Mouse (Mus musculus) ES-Bruce4 (cell line): ENCODE measurements around the gene 4930590J08Rik.

Experiments
- CTCF ChIP-seq: IDR thresholded peaks from one replicate; pipeline ENCODE4 v1.8.1; 2011; ENCODE audit warnings: low read depth, low read length
- POLR2A ChIP-seq: IDR thresholded peaks from one replicate; pipeline ENCODE4 v1.8.1; 2011; ENCODE audit warnings: low read length; ENCODE audit not compliant: insufficient read depth

DNA sequence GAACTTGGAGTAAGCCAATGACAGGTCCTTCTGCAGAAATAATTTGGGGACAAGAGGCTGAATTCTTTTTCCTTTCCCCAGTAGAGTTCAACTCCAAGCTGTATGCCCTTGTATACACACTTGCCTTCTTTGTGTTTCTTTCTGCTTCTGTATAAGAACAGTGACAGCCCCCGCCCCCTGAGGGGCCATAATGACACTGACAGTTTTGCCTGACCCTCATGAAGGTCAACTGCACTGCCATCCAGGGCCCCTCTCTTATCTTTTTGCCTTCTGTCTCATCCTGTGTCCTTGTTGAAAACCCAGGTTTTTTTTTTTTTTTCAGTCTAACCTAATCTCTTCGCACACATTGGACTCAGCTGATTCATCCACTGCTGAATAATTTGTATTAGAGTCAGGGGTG lies 29.8 kb upstream of the 4930590J08Rik start:
- TF ChIP-seq CTCF (no peak), POLR2A (no peak)
